Mouse (Mus musculus) intestine, postnatal 0 days (tissue): ENCODE data around the gene Abhd17c. TPM values are rescaled to one million over a fixed set of nuclear protein-coding genes. Genes with fewer than 3 reads are reported as not detected.

ENCODE experiments used
- ATAC-seq: fragments of 200-750 bp; cut with Nextera tagmentation; 2 replicates; pipeline ENCODE4 v1.8.0; 2017; ENCODE audit warnings: mild to moderate bottlenecking, moderate TSS enrichment, moderate library complexity
- H3K27ac ChIP-seq: fragments of 300-500 bp; sonication (generic); 2 replicates; pipeline ENCODE4 v1.5.1; 2014; ENCODE audit warnings: mild to moderate bottlenecking, low read depth, low read length, moderate library complexity
- H3K27me3 ChIP-seq: fragments of 300-500 bp; sonication (generic); replicated peaks from 2 replicates; pipeline ENCODE4 v1.6.1; 2014; ENCODE audit warnings: low read length, mixed read lengths; ENCODE audit not compliant: control insufficient read depth, insufficient read depth
- H3K36me3 ChIP-seq: fragments of 300-500 bp; sonication (generic); 2 replicates; pipeline ENCODE4 v1.6.1; 2014; ENCODE audit warnings: mild to moderate bottlenecking, moderate library complexity; ENCODE audit not compliant: control insufficient read depth, insufficient read depth
- H3K4me1 ChIP-seq: fragments of 300-500 bp; sonication (generic); replicated peaks from 2 replicates; pipeline ENCODE4 v1.6.1; 2014; ENCODE audit warnings: antibody characterized with exemption, low read length, mixed read lengths; ENCODE audit not compliant: control insufficient read depth, insufficient read depth
- H3K4me2 ChIP-seq: fragments of 300-500 bp; sonication (generic); replicated peaks from 2 replicates; pipeline ENCODE4 v1.6.1; 2014; ENCODE audit warnings: low read depth, mild to moderate bottlenecking, moderate library complexity
- H3K4me3 ChIP-seq: fragments of 300-500 bp; sonication (generic); 2 replicates; pipeline ENCODE4 v1.5.1; 2014; ENCODE audit warnings: low read depth, low read length
- H3K9ac ChIP-seq: fragments of 300-500 bp; sonication (generic); 2 replicates; pipeline ENCODE4 v1.6.1; 2014; ENCODE audit warnings: mild to moderate bottlenecking, low read depth, low read length
- H3K9me3 ChIP-seq: fragments of 300-500 bp; sonication (generic); 2 replicates; pipeline ENCODE4 v1.6.1; 2016; ENCODE audit warnings: mixed run types; ENCODE audit not compliant: control insufficient read depth
- CTCF ChIP-seq: sonication (generic); IDR thresholded peaks from 2 replicates; pipeline ENCODE4 v1.5.1; 2016; ENCODE audit warnings: low read depth, mild to moderate bottlenecking, control low read depth, antibody characterized with exemption, moderate library complexity
- WGBS: fragments of 180-500 bp; shearing (Covaris S2); extraction: QIAGEN DNeasy Blood & Tissue Kit; methylation state at CpG from one replicate; pipeline ENCODE4 v1.1.7; 2014; 5-methylcytosine and 5-hydroxymethylcytosine counted together
- polyA plus RNA-seq: library from polyadenylated mRNA; unstranded; fragments of >200 nt; fragmentation: Nextera tagmentation; extraction: Ambion mirVana; gene quantifications from 2 replicates; pipeline ENCODE4 v1.2.1, GENCODE M21; 2015

Abhd17c gene
- polyA plus RNA-seq, 1 experiment from 2014 or later, result 203 TPM

DNA sequence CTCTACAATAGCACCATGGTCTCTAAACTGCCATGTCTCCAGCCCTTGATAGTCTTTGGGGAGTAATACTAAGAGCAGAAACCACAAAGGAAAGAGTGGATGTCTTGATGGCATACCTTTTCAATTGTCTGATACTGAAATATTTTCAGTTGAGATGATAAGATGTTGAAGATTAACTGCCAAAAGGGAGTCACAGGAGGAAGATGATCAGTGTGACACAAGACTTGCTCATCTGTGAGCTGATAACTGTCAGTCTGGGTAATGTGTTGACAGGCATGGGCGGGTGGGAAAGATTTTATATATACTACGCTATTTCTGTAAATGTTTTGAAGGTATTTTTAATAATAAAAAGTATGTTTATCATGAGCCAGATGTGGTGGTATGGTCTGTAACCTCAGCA lies 16.7 kb upstream of the Abhd17c start:
- WGBS, result 83% methylated on average over 2 of the region's 2 CpGs

DNA sequence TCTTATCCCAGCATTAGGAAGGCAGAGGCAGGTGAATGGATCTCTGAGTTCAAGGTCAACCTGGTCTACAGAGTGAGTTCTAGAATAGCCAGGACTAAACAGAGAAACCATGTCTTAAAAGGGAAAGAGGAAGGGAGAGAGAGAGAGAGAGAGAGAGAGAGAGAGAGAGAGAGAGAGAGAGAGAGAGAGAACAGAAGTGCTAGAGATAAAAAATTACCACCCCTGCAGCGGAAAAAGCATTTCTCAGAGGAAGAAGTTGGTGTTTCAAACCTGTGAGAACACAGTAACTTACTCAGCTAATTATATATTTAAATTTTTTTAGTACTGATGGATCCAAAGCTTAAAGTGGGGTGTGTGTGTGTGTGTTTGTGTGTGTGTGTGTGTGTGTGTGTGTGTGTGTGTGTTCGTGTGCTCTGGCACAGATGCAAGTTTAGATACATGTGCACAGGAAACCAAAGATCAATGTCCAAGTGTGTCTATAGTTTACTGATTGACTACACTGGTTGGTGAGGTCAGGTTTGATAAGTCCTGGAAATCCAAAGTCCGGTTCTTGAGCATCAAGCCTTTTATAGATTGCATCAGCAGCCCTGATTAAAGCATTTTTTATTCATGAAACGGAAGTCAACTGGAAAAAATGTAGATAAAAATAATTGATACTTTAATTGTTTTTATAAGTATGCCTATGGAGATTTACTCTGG lies 15.2 kb upstream of the Abhd17c start:
- 37% methylated on average over 4 of the region's 4 CpGs for WGBS
- ATAC-seq, result peak; percentile 73
- Histone ChIP-seq H3K36me3 (no peaks in the 10 kb centered on the region), H3K27me3 (no peaks in the 10 kb centered on the region), H3K9ac (no peak overlapping the region), H3K4me3 (no peak overlapping the region), H3K9me3 (no peaks in the 10 kb centered on the region), H3K4me1 (peaks cover 7% of the 10 kb centered on the region), H3K27ac (peak overlapping the region; percentile 80), H3K4me2 (no peak overlapping the region)
- TF ChIP-seq CTCF, result no peak

More for the DNA sequence above, 16.7 kb upstream of the Abhd17c start:
- Histone ChIP-seq H3K9me3 (no peaks in the 10 kb centered on the region), H3K4me2 (no peak overlapping the region), H3K4me3 (no peak overlapping the region), H3K36me3 (no peaks in the 10 kb centered on the region), H3K4me1 (peaks cover 12% of the 10 kb centered on the region), H3K27ac (no peak overlapping the region), H3K27me3 (no peaks in the 10 kb centered on the region), H3K9ac (no peak overlapping the region)
- TF ChIP-seq CTCF, result no peak
- ATAC-seq, result no peak

DNA sequence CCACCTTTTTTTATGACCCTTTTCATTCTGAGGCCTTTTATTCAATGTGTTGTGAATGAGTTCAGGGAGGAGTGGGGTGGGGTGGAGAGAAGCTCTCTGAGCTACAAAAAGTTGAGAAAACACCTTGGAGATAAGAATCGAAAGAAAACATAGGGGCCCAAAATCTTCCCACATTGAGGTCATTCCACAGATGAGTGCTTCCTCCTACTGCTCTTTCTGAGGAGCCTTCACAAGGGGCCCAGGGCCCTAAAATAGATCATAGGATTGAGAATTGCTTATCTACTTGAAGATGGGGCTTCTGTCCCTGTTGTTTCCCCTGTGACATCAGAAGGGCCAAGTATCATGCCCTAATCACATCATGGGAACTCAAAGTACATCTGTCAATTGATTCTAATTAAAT lies 14.3 kb upstream of the Abhd17c start:
- peaks cover 4% of the 10 kb centered on the region for H3K4me1 ChIP-seq
- no peak overlapping the region for H3K9ac ChIP-seq
- no peak overlapping the region for H3K4me3 ChIP-seq
- 62% methylated on average over 1 of the region's 1 CpGs for WGBS
- no peak for ATAC-seq
- H3K36me3 ChIP-seq, result no peaks in the 10 kb centered on the region
- H3K9me3 ChIP-seq, result no peaks in the 10 kb centered on the region
- no peak for TF ChIP-seq CTCF
- no peak overlapping the region for H3K4me2 ChIP-seq
- no peaks in the 10 kb centered on the region for H3K27me3 ChIP-seq
- H3K27ac ChIP-seq, result peak overlapping the region; percentile 1; the same call in 1 of the 2 replicates

DNA sequence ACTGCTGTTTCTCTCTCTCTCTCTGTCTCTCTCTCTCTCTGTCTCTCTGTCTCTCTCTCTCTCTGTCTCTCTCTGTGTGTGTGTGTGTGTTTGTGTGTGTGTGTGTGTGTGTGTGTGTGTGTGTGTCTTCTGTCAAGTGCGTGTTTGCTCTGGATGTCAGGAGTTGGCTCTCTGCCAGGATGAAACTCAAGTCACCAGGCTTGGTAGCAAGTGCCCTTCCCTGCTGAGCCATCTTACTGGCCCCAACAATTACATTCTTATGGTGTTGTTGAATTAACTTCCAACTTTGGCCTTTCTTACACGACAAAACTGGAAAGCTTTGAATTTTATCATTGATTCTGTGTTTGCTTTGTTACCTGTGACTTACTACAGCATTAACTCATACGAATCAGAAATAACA lies 13.6 kb upstream of the Abhd17c start:
- Histone ChIP-seq H3K36me3 (no peaks in the 10 kb centered on the region), H3K9me3 (no peaks in the 10 kb centered on the region), H3K9ac (no peak overlapping the region), H3K4me2 (no peak overlapping the region; the same call in 1 of the 2 replicates), H3K27ac (no peak overlapping the region), H3K27me3 (no peaks in the 10 kb centered on the region), H3K4me1 (peaks cover 4% of the 10 kb centered on the region; the same call in 1 of the 2 replicates), H3K4me3 (no peak overlapping the region)
- no peak for ATAC-seq
- 31% methylated on average over 3 of the region's 3 CpGs for WGBS
- no peak for TF ChIP-seq CTCF

DNA sequence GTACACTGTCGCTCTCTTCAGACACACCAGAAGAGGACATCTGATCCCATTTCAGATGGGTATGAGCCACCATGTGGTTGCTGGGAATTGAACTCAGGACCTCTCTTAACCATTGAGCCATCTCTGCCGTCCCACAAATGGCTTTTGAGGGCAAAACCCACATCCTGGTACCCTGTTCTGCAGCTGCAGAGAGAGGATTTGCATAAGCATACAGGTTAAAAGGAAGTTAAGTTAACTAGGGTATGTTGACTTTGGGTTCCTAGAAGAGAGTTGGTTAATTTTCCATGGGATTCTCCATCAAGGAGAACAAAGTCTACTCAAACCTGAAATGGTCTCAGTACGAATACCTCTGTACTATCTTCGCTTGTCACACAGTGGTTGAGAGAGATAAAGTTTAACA lies 13.2 kb upstream of the Abhd17c start:
- Histone ChIP-seq H3K27ac (no peak overlapping the region), H3K9ac (no peak overlapping the region), H3K27me3 (no peaks in the 10 kb centered on the region), H3K4me2 (no peak overlapping the region; the same call in 1 of the 2 replicates), H3K9me3 (no peaks in the 10 kb centered on the region), H3K36me3 (no peaks in the 10 kb centered on the region), H3K4me3 (no peak overlapping the region), H3K4me1 (peaks cover 4% of the 10 kb centered on the region; the same call in 1 of the 2 replicates)
- ATAC-seq, result no peak
- WGBS, result 48% methylated on average over 4 of the region's 4 CpGs
- no peak for TF ChIP-seq CTCF

DNA sequence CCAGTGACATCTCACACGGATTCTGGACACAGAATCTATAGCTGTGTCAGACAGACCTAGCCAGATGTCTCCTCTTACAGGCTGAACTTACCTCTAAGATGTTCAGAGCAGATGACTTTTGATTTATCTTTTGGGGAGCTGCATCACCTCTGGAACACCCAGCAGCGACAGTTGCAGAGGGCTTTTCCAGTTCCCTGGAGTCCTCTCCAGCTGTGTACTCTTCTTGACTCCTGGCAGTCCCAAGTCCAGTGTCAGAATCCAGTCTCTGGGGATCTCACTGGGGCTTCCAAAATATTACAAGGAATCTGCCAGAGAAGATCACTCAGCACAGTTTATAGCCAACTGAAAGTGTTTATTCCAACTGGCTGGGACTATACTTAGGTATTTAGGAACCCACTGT lies 12.7 kb upstream of the Abhd17c start:
- H3K9ac ChIP-seq, result no peak overlapping the region
- no peak overlapping the region for H3K4me3 ChIP-seq
- no peaks in the 10 kb centered on the region for H3K27me3 ChIP-seq
- TF ChIP-seq CTCF, result no peak
- H3K4me2 ChIP-seq, result no peak overlapping the region
- no peak for ATAC-seq
- no peak overlapping the region for H3K27ac ChIP-seq
- peaks cover 4% of the 10 kb centered on the region for H3K4me1 ChIP-seq
- 64% methylated on average over 2 of the region's 2 CpGs for WGBS
- no peaks in the 10 kb centered on the region for H3K36me3 ChIP-seq
- no peaks in the 10 kb centered on the region for H3K9me3 ChIP-seq
